Mouse (Mus musculus): Measurements from ENCODE around the gene Vangl1.

DNA sequence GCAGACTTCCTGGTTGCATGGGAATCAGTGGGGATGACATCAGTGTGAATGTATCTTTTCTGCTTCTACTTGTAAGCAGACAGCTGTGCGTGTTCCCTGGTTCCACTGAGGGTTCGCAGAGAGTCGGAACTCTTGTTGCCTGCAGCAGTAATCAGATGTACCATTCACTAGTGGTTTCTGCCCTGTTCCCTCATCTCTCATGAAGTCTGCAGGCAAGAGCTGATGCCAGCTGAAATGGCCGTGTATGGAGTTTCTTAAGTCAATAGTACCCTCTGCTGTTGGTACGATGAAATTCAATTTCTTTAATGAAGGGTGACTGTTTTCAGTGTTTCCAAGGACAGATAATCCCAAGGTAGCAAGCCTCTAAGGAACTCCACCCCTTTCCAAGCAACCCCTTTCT is 38.4 kb upstream of the Vangl1 start:
- TF ChIP-seq GATA1 (IDR thresholded peaks at IDR 0.05; ENCODE audit: low read length) (no peak), TAL1 (IDR thresholded peaks at IDR 0.05; ENCODE audit: low read length) (no peak)

Measured in erythroblast, embryonic 14.5 days (primary cell).